Mouse (Mus musculus): ENCODE measurements around the gene Gm10644. TPM values are rescaled to one million over a fixed set of nuclear protein-coding genes. Genes with fewer than 3 reads are reported as not detected.
"Not testable (repeated sequence)": the region's sequence is repeated elsewhere in the genome, so short reads cannot be mapped to it uniquely, and the experiment has no call there.

Gm10644 gene
- polyA plus RNA-seq, 1 experiment: not detected

DNA sequence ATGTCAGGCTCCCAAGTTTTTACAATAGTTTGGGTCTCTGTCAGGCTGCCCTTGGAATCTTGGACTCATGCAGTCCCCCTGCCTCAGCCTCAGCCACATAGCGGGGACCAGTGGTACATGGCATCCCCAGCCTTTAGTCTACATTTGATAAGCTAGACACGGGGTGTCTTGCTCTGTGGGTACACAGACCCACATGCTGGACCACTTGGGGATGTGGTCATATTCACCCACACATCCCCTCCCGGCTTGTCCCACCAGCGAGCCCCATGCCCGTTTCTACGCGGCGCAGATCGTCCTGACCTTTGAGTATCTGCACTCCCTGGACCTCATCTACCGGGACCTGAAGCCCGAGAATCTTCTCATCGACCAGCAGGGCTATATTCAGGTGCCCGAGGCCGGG lies 35.2 kb upstream of the Gm10644 start:
- Histone ChIP-seq H3K4me3 (replicated peaks; ENCODE audit: control insufficient read depth, low read depth, low read length) (no peak overlapping the region), H3K4me1 (ENCODE audit: control insufficient read depth, insufficient read depth, low read length) (no peaks in the 10 kb centered on the region), H3K27ac (ENCODE audit: control insufficient read depth, insufficient read depth, low read depth, low read length, poor library complexity) (no peak overlapping the region)
- 89% methylated on average over 14 of the region's 14 CpGs for WGBS
- TF ChIP-seq POLR2A (IDR thresholded peaks at IDR 0.05; ENCODE audit: borderline replicate concordance, control insufficient read depth, low read depth, low read length) (no peak), CTCF (IDR thresholded peaks at IDR 0.05; ENCODE audit: control insufficient read depth, insufficient read depth, low read length) (no peak)

DNA sequence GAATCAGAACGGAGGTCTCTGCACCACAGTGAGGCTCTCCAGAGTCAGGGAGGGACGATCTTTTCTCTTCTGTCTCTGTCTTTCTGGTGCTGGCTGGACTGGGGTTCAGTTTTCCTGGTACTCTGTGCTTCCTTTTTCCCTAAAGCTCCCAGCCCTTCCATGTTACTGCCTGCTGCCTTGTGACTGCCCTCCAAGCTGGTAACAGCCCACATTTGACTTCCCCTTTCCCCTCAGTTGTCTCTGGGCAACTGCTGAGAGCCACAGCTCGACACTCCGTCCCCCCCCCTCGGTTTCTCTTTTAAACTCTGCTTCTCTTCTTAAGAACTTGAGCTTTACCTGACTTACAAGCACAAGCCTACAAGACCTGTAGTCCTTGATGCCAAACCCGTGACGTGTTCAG lies 34.2 kb upstream of the Gm10644 start:
- Histone ChIP-seq H3K4me1 (ENCODE audit: control insufficient read depth, insufficient read depth, low read length) (no peaks in the 10 kb centered on the region), H3K27ac (ENCODE audit: control insufficient read depth, insufficient read depth, low read depth, low read length, poor library complexity) (no peak overlapping the region), H3K4me3 (replicated peaks; ENCODE audit: control insufficient read depth, low read depth, low read length) (no peak overlapping the region)
- WGBS: 25% methylated on average over 7 of the region's 7 CpGs
- no peak for TF ChIP-seq POLR2A (IDR thresholded peaks at IDR 0.05; ENCODE audit: borderline replicate concordance, control insufficient read depth, low read depth, low read length)
- TF ChIP-seq CTCF (IDR thresholded peaks at IDR 0.05; ENCODE audit: control insufficient read depth, insufficient read depth, low read length): no peak

DNA sequence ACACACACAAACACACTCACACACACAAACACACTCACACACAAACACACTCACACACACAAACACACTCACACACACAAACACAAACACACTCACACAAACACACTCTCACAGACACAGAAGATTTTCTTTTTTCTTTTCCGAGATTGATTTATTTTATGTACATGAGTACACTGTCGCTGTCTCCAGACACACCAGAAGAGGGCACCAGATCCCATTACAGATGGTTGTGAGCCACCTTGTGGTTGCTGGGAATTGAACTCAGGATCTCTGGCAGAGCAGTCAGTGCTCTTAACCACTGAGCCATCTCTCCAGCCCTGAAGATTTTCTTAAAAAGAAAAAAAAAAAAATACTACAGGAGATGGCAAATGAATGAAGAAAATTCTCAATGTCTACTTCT lies 28.2 kb upstream of the Gm10644 start:
- 91% methylated on average over 2 of the region's 2 CpGs for WGBS
- H3K27ac ChIP-seq (ENCODE audit: control insufficient read depth, insufficient read depth, low read depth, low read length, poor library complexity); H3K4me3 ChIP-seq (replicated peaks; ENCODE audit: control insufficient read depth, low read depth, low read length); H3K4me1 ChIP-seq (ENCODE audit: control insufficient read depth, insufficient read depth, low read length): not testable (repeated sequence)

DNA sequence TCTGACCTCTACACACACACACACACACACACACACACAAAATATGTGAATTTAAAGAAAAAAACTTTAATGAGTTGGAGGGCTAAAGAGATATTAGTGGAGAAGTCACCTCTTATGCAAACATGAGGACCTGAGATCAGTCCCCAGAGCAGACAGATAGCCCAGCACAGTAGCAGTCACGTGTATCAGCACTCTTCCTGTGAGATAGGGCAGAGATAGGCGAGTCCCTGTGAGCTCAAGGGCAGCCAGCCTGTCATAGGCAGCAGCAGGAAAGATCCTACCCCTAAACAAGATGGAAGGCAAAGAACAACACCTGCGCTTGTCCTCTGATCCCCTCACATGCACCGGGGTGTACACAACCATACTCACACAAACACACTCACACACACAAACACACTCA lies 27.4 kb upstream of the Gm10644 start:
- H3K27ac ChIP-seq (ENCODE audit: control insufficient read depth, insufficient read depth, low read depth, low read length, poor library complexity): no peak overlapping the region
- no peaks in the 10 kb centered on the region; the same call in 1 of the 2 replicates for H3K4me1 ChIP-seq (ENCODE audit: control insufficient read depth, insufficient read depth, low read length)
- 67% methylated on average over 4 of the region's 4 CpGs for WGBS
- TF ChIP-seq POLR2A (IDR thresholded peaks at IDR 0.05; ENCODE audit: borderline replicate concordance, control insufficient read depth, low read depth, low read length) (no peak), CTCF (IDR thresholded peaks at IDR 0.05; ENCODE audit: control insufficient read depth, insufficient read depth, low read length) (no peak)
- H3K4me3 ChIP-seq (replicated peaks; ENCODE audit: control insufficient read depth, low read depth, low read length): no peak overlapping the region

DNA sequence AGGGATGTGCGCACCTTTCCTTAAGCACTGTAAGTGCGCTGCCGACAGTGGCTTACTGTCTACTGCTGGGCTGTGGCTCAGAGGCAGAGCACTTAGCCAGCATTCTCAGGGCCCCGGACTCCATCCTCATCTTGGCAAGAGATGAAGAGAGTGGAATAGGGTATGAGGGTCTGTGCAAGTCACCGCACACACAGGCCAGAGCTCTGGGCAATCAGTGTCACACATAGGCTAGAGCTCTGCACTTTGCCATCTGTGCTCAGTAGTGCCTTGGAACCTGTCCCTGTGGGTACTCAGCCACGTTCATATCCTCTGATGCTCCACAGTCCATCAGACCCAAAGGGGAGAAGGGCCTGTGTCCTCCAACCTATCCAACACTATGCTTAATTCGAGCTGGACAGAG lies 26.5 kb upstream of the Gm10644 start:
- H3K4me3 ChIP-seq (replicated peaks; ENCODE audit: control insufficient read depth, low read depth, low read length): no peak overlapping the region
- TF ChIP-seq CTCF (IDR thresholded peaks at IDR 0.05; ENCODE audit: control insufficient read depth, insufficient read depth, low read length) (no peak), POLR2A (IDR thresholded peaks at IDR 0.05; ENCODE audit: borderline replicate concordance, control insufficient read depth, low read depth, low read length) (no peak)

DNA sequence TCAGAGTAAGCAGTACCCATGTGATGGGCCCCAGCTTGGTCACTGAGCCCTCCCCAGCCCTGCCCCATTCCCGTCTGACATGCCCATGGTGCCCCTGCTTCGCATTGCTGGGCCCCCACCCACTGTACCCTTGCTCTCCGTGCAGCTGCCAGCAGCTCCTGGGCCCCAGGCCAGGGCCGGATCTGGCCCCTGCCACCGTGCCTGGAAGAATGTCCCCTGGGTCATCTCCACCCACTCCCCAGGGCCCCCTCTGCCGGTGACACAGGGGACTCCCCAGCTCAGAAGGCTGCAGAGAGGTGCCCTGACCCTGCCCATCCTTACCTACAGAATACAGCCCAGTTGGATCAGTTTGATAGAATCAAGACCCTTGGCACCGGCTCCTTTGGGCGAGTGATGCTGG lies 25.8 kb upstream of the Gm10644 start:
- WGBS: 83% methylated on average over 8 of the region's 8 CpGs
- Histone ChIP-seq H3K4me3 (replicated peaks; ENCODE audit: control insufficient read depth, low read depth, low read length) (no peak overlapping the region), H3K27ac (ENCODE audit: control insufficient read depth, insufficient read depth, low read depth, low read length, poor library complexity) (no peak overlapping the region), H3K4me1 (ENCODE audit: control insufficient read depth, insufficient read depth, low read length) (no peaks in the 10 kb centered on the region; the same call in none of the 2 replicates)
- TF ChIP-seq POLR2A (IDR thresholded peaks at IDR 0.05; ENCODE audit: borderline replicate concordance, control insufficient read depth, low read depth, low read length) (no peak), CTCF (IDR thresholded peaks at IDR 0.05; ENCODE audit: control insufficient read depth, insufficient read depth, low read length) (no peak)

More for the DNA sequence above, 26.5 kb upstream of the Gm10644 start:
- 91% methylated on average over 7 of the region's 7 CpGs for WGBS
- Histone ChIP-seq H3K27ac (ENCODE audit: control insufficient read depth, insufficient read depth, low read depth, low read length, poor library complexity) (no peak overlapping the region), H3K4me1 (ENCODE audit: control insufficient read depth, insufficient read depth, low read length) (no peaks in the 10 kb centered on the region; the same call in none of the 2 replicates)

DNA sequence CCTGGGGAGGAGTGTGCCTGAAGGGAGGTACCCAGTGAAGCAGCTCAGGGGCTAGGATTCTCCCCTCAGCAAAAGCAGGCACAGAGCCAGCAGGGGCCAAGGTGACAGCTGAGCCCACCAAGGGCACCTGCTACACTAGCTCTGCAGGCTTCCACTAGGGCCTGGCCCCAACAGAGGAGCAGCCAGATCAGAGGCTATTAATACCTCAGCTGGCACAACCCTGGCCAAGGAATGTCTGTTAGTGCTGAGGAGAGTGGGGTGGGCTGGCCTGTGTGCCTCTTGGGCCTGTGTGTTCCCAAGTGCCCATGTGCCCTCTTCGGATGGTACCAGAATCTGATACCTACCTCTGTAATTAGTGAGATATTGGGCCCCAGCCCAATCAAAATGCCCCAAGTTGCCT lies 25.2 kb upstream of the Gm10644 start:
- Histone ChIP-seq H3K4me3 (replicated peaks; ENCODE audit: control insufficient read depth, low read depth, low read length) (no peak overlapping the region), H3K27ac (ENCODE audit: control insufficient read depth, insufficient read depth, low read depth, low read length, poor library complexity) (no peak overlapping the region), H3K4me1 (ENCODE audit: control insufficient read depth, insufficient read depth, low read length) (no peaks in the 10 kb centered on the region; the same call in none of the 2 replicates)
- 95% methylated on average over 1 of the region's 1 CpGs for WGBS
- TF ChIP-seq POLR2A (IDR thresholded peaks at IDR 0.05; ENCODE audit: borderline replicate concordance, control insufficient read depth, low read depth, low read length): no peak
- no peak for TF ChIP-seq CTCF (IDR thresholded peaks at IDR 0.05; ENCODE audit: control insufficient read depth, insufficient read depth, low read length)

DNA sequence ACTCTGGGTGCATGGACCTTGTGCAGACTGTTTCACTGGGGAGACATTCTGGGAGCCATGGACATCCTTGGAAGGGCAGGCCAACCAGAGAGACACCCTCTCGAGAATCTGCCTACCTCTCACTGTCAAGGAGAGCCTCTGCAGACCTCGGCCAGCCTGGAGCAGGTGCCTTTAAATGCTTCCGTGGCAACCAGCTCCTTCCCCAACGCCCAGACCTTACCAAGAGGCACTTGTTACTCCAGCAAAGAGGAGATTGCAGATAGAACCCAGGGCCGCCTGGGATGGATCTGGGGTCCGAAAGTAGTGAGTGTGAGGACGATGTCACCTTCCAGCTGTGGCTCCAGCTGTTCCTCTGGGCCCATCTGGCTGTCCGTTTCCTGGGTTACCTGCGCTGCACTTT lies 23.2 kb upstream of the Gm10644 start:
- no peaks in the 10 kb centered on the region; the same call in none of the 2 replicates for H3K4me1 ChIP-seq (ENCODE audit: control insufficient read depth, insufficient read depth, low read length)
- 84% methylated on average over 9 of the region's 9 CpGs for WGBS
- H3K27ac ChIP-seq (ENCODE audit: control insufficient read depth, insufficient read depth, low read depth, low read length, poor library complexity): no peak overlapping the region
- TF ChIP-seq POLR2A (IDR thresholded peaks at IDR 0.05; ENCODE audit: borderline replicate concordance, control insufficient read depth, low read depth, low read length) (no peak), CTCF (IDR thresholded peaks at IDR 0.05; ENCODE audit: control insufficient read depth, insufficient read depth, low read length) (no peak)
- no peak overlapping the region for H3K4me3 ChIP-seq (replicated peaks; ENCODE audit: control insufficient read depth, low read depth, low read length)

DNA sequence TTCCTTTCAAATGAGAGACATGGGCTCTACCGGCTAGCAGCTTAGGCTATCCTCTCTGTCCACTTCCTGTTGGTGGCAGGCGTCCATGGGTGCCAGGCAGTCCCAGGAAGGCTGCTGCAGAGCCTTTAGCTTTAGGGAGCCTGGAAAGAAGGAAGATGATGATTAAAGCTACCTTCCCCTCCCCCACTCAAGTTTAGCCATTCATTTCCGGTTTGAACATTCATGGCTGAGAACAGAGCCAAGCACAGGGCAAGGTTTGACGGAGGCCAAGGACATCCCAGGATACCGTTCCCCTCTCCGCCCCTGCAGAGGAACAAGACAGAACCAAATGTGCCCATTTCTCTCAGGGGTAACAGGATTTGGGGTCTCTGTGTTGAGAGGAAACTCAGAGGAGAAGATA lies 22.6 kb upstream of the Gm10644 start:
- TF ChIP-seq CTCF (IDR thresholded peaks at IDR 0.05; ENCODE audit: control insufficient read depth, insufficient read depth, low read length) (no peak), POLR2A (IDR thresholded peaks at IDR 0.05; ENCODE audit: borderline replicate concordance, control insufficient read depth, low read depth, low read length) (no peak)
- Histone ChIP-seq H3K4me3 (replicated peaks; ENCODE audit: control insufficient read depth, low read depth, low read length) (no peak overlapping the region), H3K4me1 (ENCODE audit: control insufficient read depth, insufficient read depth, low read length) (no peaks in the 10 kb centered on the region; the same call in none of the 2 replicates), H3K27ac (ENCODE audit: control insufficient read depth, insufficient read depth, low read depth, low read length, poor library complexity) (no peak overlapping the region; the same call in 1 of the 2 replicates)
- 38% methylated on average over 6 of the region's 6 CpGs for WGBS
